Mouse (Mus musculus) neural tube, embryonic 14.5 days (tissue): ENCODE data around the gene Zeb2. TPM values are rescaled to one million over a fixed set of nuclear protein-coding genes. Genes with fewer than 3 reads are reported as not detected.

Experiments
- ATAC-seq: fragments of 200-750 bp; cut with Nextera tagmentation; 2 replicates; pipeline ENCODE4 v1.8.0; 2017; ENCODE audit warnings: low read depth, mild to moderate bottlenecking, moderate TSS enrichment, moderate library complexity
- H3K27ac ChIP-seq: fragments of 300-500 bp; sonication (generic); 2 replicates; pipeline ENCODE4 v1.5.1; 2014; ENCODE audit warnings: low read depth, mild to moderate bottlenecking, control low read depth, low read length, moderate library complexity, mixed read lengths
- H3K27me3 ChIP-seq: fragments of 300-500 bp; sonication (generic); 2 replicates; pipeline ENCODE4 v1.6.1; 2014; ENCODE audit warnings: low read length; ENCODE audit not compliant: control insufficient read depth, insufficient read depth
- H3K36me3 ChIP-seq: fragments of 300-500 bp; sonication (generic); 2 replicates; pipeline ENCODE4 v1.6.1; 2014; ENCODE audit warnings: low read length, mixed read lengths; ENCODE audit not compliant: control insufficient read depth, insufficient read depth
- H3K4me1 ChIP-seq: fragments of 300-500 bp; sonication (generic); 2 replicates; pipeline ENCODE4 v1.6.1; 2014; ENCODE audit warnings: low read length; ENCODE audit not compliant: control insufficient read depth, insufficient read depth
- H3K4me2 ChIP-seq: fragments of 300-500 bp; sonication (generic); 2 replicates; pipeline ENCODE4 v1.6.1; 2014; ENCODE audit warnings: mild to moderate bottlenecking, low read depth, low read length, control low read depth
- H3K4me3 ChIP-seq: fragments of 300-500 bp; sonication (generic); 2 replicates; pipeline ENCODE4 v1.5.1; 2014; ENCODE audit warnings: low read depth, low read length, control low read depth, mixed read lengths
- H3K9ac ChIP-seq: fragments of 300-500 bp; sonication (generic); replicated peaks from 2 replicates; pipeline ENCODE4 v1.6.1; 2014; ENCODE audit warnings: low read depth, mild to moderate bottlenecking, control low read depth, low read length, mixed read lengths
- H3K9me3 ChIP-seq: fragments of 300-500 bp; sonication (generic); 2 replicates; pipeline ENCODE4 v1.6.1; 2016; ENCODE audit warnings: low read length; ENCODE audit not compliant: control insufficient read depth
- WGBS: fragments of 180-500 bp; shearing (Covaris S2); extraction: QIAGEN DNeasy Blood & Tissue Kit; methylation state at CpG from one replicate; pipeline ENCODE4 v1.1.7; 2014; 5-methylcytosine and 5-hydroxymethylcytosine counted together
- polyA plus RNA-seq: library from polyadenylated mRNA; unstranded; fragments of >200 nt; fragmentation: Nextera tagmentation; extraction: Ambion mirVana; gene quantifications from 2 replicates; pipeline ENCODE4 v1.2.1, GENCODE M21; 2014

Gene Zeb2
- 53.8 and 57.6 TPM in 2 replicates for polyA plus RNA-seq

GRCm38 (mm10) chr2:45117087-45117561 is at the start of gene Zeb2:
TSS of gene Zeb2 (minus strand) at chr2:45117395.
- H3K27me3 ChIP-seq: no peaks in the 10 kb centered on the region
- H3K4me2 ChIP-seq: peak within 1 kb of the TSS; percentile 82
- WGBS: 0% methylated on average over 27 of the region's 39 CpGs
- no peaks in the 10 kb centered on the region for H3K36me3 ChIP-seq
- peak within 1 kb of the TSS; percentile 59 for H3K4me3 ChIP-seq
- ATAC-seq: peak; percentile 70
- H3K9ac ChIP-seq: peak within 1 kb of the TSS; percentile 67
- peak within 1 kb of the TSS; percentile 40 for H3K27ac ChIP-seq
- peaks cover 4% of the 10 kb centered on the region; the same call in 1 of the 2 replicates for H3K4me1 ChIP-seq
- no peaks in the 10 kb centered on the region for H3K9me3 ChIP-seq

DNA sequence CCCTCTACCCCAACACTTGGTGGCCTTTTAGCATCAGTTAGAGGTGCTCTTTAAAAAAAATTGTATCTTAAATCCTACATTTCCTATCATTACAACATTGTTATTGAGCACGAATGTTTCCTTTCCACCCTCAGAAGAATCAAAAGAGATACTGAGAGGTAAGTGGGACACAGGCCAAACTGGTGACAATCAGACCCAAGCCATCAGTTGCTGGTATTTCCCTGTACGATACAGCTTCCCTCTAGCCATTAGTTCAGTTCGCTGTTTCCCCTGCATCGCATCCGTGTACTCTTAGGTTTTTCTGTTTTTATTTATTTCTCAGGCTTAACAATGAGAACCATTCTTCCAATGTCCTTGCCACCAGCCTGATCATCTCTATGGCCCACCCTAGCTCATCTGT is 41.6 kb upstream of the Zeb2 start:
- no peak for ATAC-seq
- Histone ChIP-seq H3K27me3 (no peaks in the 10 kb centered on the region), H3K4me1 (no peaks in the 10 kb centered on the region), H3K36me3 (no peaks in the 10 kb centered on the region), H3K27ac (no peak overlapping the region), H3K9ac (no peak overlapping the region), H3K4me2 (peak overlapping the region; percentile 51), H3K9me3 (no peaks in the 10 kb centered on the region), H3K4me3 (no peak overlapping the region)
- 52% methylated on average over 5 of the region's 5 CpGs for WGBS

DNA sequence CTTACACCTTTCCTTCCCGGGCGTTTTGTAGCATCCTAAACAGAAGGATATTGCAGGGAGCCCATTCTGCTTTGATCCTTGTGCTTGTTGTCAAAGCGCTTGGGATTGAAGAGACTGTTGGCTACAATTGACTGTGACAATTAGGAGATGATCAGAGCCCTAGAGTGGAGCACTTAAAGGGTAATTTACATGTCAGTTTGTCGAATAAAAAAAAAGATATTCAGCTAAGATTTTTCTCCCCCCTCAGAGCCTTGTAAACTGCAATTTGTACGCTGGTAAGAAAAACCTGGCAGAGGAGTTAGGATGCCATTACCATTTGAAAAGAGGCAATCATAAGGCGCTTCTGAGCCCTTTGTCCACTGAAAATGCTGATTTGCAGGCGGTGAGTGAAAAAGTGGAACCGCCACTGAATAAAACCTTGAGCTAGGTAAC is 41.2 kb upstream of the Zeb2 start:
- Histone ChIP-seq H3K4me3 (peak overlapping the region; percentile 11), H3K9ac (peak overlapping the region; percentile 44), H3K4me1 (no peaks in the 10 kb centered on the region), H3K27ac (no peak overlapping the region), H3K36me3 (no peaks in the 10 kb centered on the region), H3K9me3 (no peaks in the 10 kb centered on the region), H3K4me2 (peak overlapping the region; percentile 51), H3K27me3 (no peaks in the 10 kb centered on the region)
- 7% methylated on average over 8 of the region's 8 CpGs for WGBS
- no peak for ATAC-seq

DNA sequence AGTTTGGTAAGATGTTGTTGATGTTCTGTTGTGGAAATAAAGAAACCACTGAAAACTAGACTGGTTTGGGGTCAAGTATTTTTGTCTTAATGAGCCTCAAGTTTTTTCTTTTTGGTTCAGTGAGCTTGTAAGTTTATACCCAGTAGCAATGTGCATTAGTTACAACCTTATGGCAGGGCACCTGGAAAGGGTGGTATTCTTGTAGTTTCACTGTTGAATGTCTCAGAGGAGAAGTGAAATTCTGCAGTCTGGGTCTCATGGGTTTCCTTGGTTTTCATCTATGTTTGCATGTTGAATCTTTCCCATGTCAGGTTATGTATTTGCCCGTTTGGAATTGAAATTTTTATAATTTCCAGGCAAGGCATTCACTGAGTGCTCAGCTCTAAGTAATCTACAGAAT is 36.1 kb upstream of the Zeb2 start:
- 78% methylated on average over 1 of the region's 1 CpGs for WGBS
- H3K9ac ChIP-seq: no peak overlapping the region
- H3K27ac ChIP-seq: no peak overlapping the region
- H3K4me3 ChIP-seq: no peak overlapping the region
- no peak overlapping the region for H3K4me2 ChIP-seq
- H3K4me1 ChIP-seq: no peaks in the 10 kb centered on the region
- no peaks in the 10 kb centered on the region for H3K9me3 ChIP-seq
- H3K27me3 ChIP-seq: no peaks in the 10 kb centered on the region
- no peak for ATAC-seq
- no peaks in the 10 kb centered on the region for H3K36me3 ChIP-seq

- Histone ChIP-seq H3K9me3 (no peaks in the 10 kb centered on the region), H3K27ac (no peak overlapping the region), H3K9ac (no peak overlapping the region), H3K4me3 (no peak overlapping the region), H3K36me3 (no peaks in the 10 kb centered on the region), H3K4me1 (no peaks in the 10 kb centered on the region), H3K4me2 (no peak overlapping the region), H3K27me3 (no peaks in the 10 kb centered on the region)
- no peak for ATAC-seq
- WGBS: 86% methylated on average over 1 of the region's 1 CpGs
Observed at GRCm38 (mm10) chr2:45143162-45143561, 26.0 kb upstream of the Zeb2 start.

- no peak for ATAC-seq
- no peak overlapping the region for H3K9ac ChIP-seq
- H3K36me3 ChIP-seq: no peaks in the 10 kb centered on the region
Observed at GRCm38 (mm10) chr2:45138906-45139305, 21.7 kb upstream of the Zeb2 start.

GRCm38 (mm10) chr2:45136783-45137182 is 19.6 kb upstream of the Zeb2 start:
- Histone ChIP-seq H3K4me3 (no peak overlapping the region), H3K9me3 (no peaks in the 10 kb centered on the region), H3K36me3 (no peaks in the 10 kb centered on the region), H3K9ac (no peak overlapping the region), H3K27me3 (no peaks in the 10 kb centered on the region), H3K4me2 (no peak overlapping the region), H3K27ac (no peak overlapping the region), H3K4me1 (no peaks in the 10 kb centered on the region)
- ATAC-seq: no peak
- 56% methylated on average over 2 of the region's 2 CpGs for WGBS

More at GRCm38 (mm10) chr2:45138906-45139305, 21.7 kb upstream of the Zeb2 start:
- Histone ChIP-seq H3K9me3 (no peaks in the 10 kb centered on the region), H3K4me2 (no peak overlapping the region), H3K27ac (no peak overlapping the region), H3K4me1 (no peaks in the 10 kb centered on the region), H3K4me3 (no peak overlapping the region), H3K27me3 (no peaks in the 10 kb centered on the region)
- 89% methylated on average over 6 of the region's 6 CpGs for WGBS

- Histone ChIP-seq H3K4me2 (no peak overlapping the region), H3K27me3 (no peaks in the 10 kb centered on the region), H3K4me1 (no peaks in the 10 kb centered on the region), H3K27ac (no peak overlapping the region), H3K9me3 (no peaks in the 10 kb centered on the region), H3K4me3 (no peak overlapping the region), H3K36me3 (no peaks in the 10 kb centered on the region), H3K9ac (no peak overlapping the region)
- WGBS: 91% methylated on average over 4 of the region's 4 CpGs
- ATAC-seq: no peak
Observed at GRCm38 (mm10) chr2:45133225-45133624, 16.0 kb upstream of the Zeb2 start.

- no peak for ATAC-seq
- no peaks in the 10 kb centered on the region for H3K4me1 ChIP-seq
- no peaks in the 10 kb centered on the region for H3K36me3 ChIP-seq
- H3K4me2 ChIP-seq: no peak overlapping the region
- no peak overlapping the region for H3K4me3 ChIP-seq
- WGBS: 86% methylated on average over 4 of the region's 4 CpGs
- no peak overlapping the region for H3K27ac ChIP-seq
- H3K9me3 ChIP-seq: no peaks in the 10 kb centered on the region
- no peak overlapping the region for H3K9ac ChIP-seq
- H3K27me3 ChIP-seq: no peaks in the 10 kb centered on the region
Observed at GRCm38 (mm10) chr2:45130461-45131156, 13.4 kb upstream of the Zeb2 start.
